Mouse (Mus musculus): ENCODE measurements around the gene Atp13a3. TPM values are rescaled to one million over a fixed set of nuclear protein-coding genes. Genes with fewer than 3 reads are reported as not detected.

The Atp13a3 gene
- polyA plus RNA-seq, 1 experiment: 8.9 TPM

DNA sequence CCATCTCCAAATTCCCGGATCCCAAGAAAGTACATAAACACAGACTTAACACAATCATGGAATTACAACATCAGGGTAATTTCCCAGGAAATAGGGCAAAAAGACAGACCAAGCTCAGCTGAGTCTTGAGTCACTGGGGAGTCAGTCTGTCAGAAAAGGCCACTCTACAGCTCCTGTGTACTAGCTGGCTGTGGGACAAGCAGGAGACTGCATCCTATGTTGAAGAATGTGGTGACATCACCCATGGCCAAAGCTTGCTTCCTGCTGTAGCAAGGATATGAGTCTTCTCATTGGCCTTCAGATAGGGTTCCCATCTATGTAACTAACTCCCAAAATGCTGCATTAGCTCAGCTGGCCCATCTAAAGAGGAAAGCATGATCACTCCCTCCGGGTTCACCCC, 36.7 kb upstream of the Atp13a3 start:
- Histone ChIP-seq H3K27me3 (ENCODE audit: control insufficient read depth, insufficient read depth, low read length) (no peaks in the 10 kb centered on the region), H3K27ac (ENCODE audit: control insufficient read depth, insufficient read depth, low read depth, low read length) (no peak overlapping the region), H3K4me3 (ENCODE audit: control insufficient read depth, low read depth, low read length) (no peak overlapping the region), H3K4me1 (ENCODE audit: control insufficient read depth, insufficient read depth, low read length) (peaks cover 6% of the 10 kb centered on the region), H3K36me3 (ENCODE audit: control insufficient read depth, insufficient read depth, low read length) (no peaks in the 10 kb centered on the region)
- no peak for TF ChIP-seq CTCF (IDR thresholded peaks at IDR 0.05; ENCODE audit: control insufficient read depth, insufficient read depth, insufficient replicate concordance, low read depth, low read length)
- no peak for TF ChIP-seq POLR2A (IDR thresholded peaks at IDR 0.05; ENCODE audit: control insufficient read depth, low read depth, low read length)

DNA sequence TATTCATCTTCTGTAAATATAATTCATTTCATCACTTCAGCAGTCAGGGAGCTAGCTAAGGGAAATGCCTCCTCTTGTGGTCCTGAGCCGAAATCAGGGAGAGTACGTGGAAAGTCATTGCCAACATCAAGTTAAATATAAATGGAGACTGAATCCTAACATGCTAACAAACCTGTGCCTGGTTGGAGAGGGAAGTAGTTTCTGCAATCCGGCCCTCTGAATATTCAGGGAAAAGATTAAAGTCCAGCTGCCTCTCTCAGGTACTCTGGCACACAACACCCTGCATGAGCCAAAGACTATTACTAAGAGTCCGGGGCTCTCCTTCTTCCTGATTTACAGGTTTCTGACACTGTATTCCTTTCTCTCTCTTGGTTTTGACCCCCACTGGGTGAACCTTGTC, 35.6 kb upstream of the Atp13a3 start:
- H3K4me1 ChIP-seq (ENCODE audit: control insufficient read depth, insufficient read depth, low read length): peaks cover 6% of the 10 kb centered on the region
- H3K4me3 ChIP-seq (ENCODE audit: control insufficient read depth, low read depth, low read length): no peak overlapping the region
- no peaks in the 10 kb centered on the region for H3K36me3 ChIP-seq (ENCODE audit: control insufficient read depth, insufficient read depth, low read length)
- no peak overlapping the region for H3K27ac ChIP-seq (ENCODE audit: control insufficient read depth, insufficient read depth, low read depth, low read length)
- TF ChIP-seq CTCF (IDR thresholded peaks at IDR 0.05; ENCODE audit: control insufficient read depth, insufficient read depth, insufficient replicate concordance, low read depth, low read length) (no peak), POLR2A (IDR thresholded peaks at IDR 0.05; ENCODE audit: control insufficient read depth, low read depth, low read length) (no peak)
- H3K27me3 ChIP-seq (ENCODE audit: control insufficient read depth, insufficient read depth, low read length): no peaks in the 10 kb centered on the region

DNA sequence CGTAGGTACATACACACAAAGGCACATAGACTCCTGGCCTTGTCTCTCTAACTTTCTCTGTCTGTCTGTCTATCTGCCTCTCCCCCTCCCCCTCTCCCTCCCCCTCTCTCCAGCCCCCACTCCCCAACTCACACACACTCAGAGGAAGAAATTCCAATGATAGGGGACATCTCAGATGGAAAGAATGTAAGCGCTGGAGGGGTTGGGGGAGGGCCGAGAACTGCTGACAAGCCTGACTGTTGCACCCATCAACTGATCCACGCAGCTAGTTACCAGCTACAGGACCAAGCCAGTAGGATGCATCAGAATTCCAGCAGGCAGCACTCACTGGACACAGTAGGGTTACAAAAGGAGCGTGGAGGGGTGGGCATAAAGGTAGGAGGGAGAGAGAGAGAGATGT, 34.1 kb upstream of the Atp13a3 start:
- H3K4me1 ChIP-seq (ENCODE audit: control insufficient read depth, insufficient read depth, low read length): peaks cover 2% of the 10 kb centered on the region
- no peaks in the 10 kb centered on the region for H3K27me3 ChIP-seq (ENCODE audit: control insufficient read depth, insufficient read depth, low read length)
- no peaks in the 10 kb centered on the region for H3K36me3 ChIP-seq (ENCODE audit: control insufficient read depth, insufficient read depth, low read length)
- no peak overlapping the region for H3K27ac ChIP-seq (ENCODE audit: control insufficient read depth, insufficient read depth, low read depth, low read length)
- H3K4me3 ChIP-seq (ENCODE audit: control insufficient read depth, low read depth, low read length): no peak overlapping the region
- TF ChIP-seq POLR2A (IDR thresholded peaks at IDR 0.05; ENCODE audit: control insufficient read depth, low read depth, low read length) (no peak), CTCF (IDR thresholded peaks at IDR 0.05; ENCODE audit: control insufficient read depth, insufficient read depth, insufficient replicate concordance, low read depth, low read length) (no peak)

DNA sequence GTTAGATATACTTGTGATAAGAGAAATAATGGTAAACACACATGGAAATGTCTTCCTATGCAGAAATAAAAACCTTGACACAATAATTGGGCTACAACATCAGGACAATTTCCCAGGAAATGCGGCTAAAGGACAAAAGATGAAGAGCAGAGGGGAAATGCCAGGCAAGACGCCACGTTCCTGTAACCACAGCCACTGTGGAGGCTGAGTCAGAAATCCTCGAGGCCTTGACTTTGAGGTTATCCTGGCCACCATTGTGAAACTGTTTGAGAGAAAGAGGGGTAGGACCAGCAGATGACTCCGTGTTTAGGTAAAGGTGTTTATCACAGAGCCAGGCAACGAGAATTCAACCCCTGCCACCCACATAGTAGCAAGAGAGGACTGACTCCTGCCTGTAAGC, 33.6 kb upstream of the Atp13a3 start:
- Histone ChIP-seq H3K27me3 (ENCODE audit: control insufficient read depth, insufficient read depth, low read length) (no peaks in the 10 kb centered on the region), H3K4me1 (ENCODE audit: control insufficient read depth, insufficient read depth, low read length) (peaks cover 2% of the 10 kb centered on the region), H3K36me3 (ENCODE audit: control insufficient read depth, insufficient read depth, low read length) (no peaks in the 10 kb centered on the region), H3K27ac (ENCODE audit: control insufficient read depth, insufficient read depth, low read depth, low read length) (no peak overlapping the region), H3K4me3 (ENCODE audit: control insufficient read depth, low read depth, low read length) (no peak overlapping the region)
- TF ChIP-seq POLR2A (IDR thresholded peaks at IDR 0.05; ENCODE audit: control insufficient read depth, low read depth, low read length) (no peak), CTCF (IDR thresholded peaks at IDR 0.05; ENCODE audit: control insufficient read depth, insufficient read depth, insufficient replicate concordance, low read depth, low read length) (no peak)

DNA sequence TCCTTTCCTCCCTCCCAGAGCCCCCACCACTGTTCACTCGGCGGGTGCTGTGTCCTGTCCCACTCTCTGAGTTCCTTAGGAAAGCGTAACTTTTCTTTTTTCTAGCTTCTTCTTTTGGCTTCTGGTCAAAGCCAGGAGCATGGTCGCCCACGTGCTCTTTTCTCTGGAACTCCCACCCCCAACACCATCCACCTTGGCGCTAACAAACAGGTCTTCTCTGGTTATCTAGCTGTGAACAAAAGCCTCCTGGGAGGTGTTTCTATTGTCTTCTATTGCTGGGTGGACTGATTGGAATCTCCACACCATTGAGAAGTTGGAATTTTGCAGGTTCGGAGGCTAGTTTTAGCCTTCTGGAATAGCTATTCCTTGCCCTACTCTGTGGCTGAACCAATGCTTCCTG, 30.5 kb upstream of the Atp13a3 start:
- Histone ChIP-seq H3K27me3 (ENCODE audit: control insufficient read depth, insufficient read depth, low read length) (no peaks in the 10 kb centered on the region), H3K36me3 (ENCODE audit: control insufficient read depth, insufficient read depth, low read length) (no peaks in the 10 kb centered on the region), H3K27ac (ENCODE audit: control insufficient read depth, insufficient read depth, low read depth, low read length) (no peak overlapping the region), H3K4me3 (ENCODE audit: control insufficient read depth, low read depth, low read length) (no peak overlapping the region), H3K4me1 (ENCODE audit: control insufficient read depth, insufficient read depth, low read length) (peaks cover 2% of the 10 kb centered on the region; the same call in 1 of the 2 replicates)
- TF ChIP-seq POLR2A (IDR thresholded peaks at IDR 0.05; ENCODE audit: control insufficient read depth, low read depth, low read length) (no peak), CTCF (IDR thresholded peaks at IDR 0.05; ENCODE audit: control insufficient read depth, insufficient read depth, insufficient replicate concordance, low read depth, low read length) (no peak)

DNA sequence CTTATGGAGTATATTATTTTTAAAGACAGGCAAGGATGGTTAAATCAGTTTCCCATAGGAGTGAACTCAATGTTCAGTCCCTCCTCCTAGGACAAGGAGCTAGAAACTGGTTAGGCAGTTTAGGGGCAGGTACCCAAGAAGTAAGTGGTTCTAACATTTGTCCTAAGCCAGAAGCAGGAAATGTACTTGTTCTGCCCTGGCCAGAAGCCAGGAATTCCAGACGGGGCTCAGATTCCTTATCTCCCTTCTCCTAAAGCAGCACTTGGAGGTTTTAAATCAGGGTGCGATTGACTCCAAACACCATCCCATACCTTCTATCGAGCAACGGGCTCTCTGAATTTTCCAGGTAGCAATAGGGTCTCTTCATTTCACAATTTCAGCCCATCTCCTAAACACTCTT, 29.6 kb upstream of the Atp13a3 start:
- no peak for TF ChIP-seq CTCF (IDR thresholded peaks at IDR 0.05; ENCODE audit: control insufficient read depth, insufficient read depth, insufficient replicate concordance, low read depth, low read length)
- Histone ChIP-seq H3K36me3 (ENCODE audit: control insufficient read depth, insufficient read depth, low read length) (no peaks in the 10 kb centered on the region), H3K27ac (ENCODE audit: control insufficient read depth, insufficient read depth, low read depth, low read length) (no peak overlapping the region), H3K27me3 (ENCODE audit: control insufficient read depth, insufficient read depth, low read length) (no peaks in the 10 kb centered on the region), H3K4me3 (ENCODE audit: control insufficient read depth, low read depth, low read length) (no peak overlapping the region), H3K4me1 (ENCODE audit: control insufficient read depth, insufficient read depth, low read length) (peaks cover 2% of the 10 kb centered on the region; the same call in 1 of the 2 replicates)

DNA sequence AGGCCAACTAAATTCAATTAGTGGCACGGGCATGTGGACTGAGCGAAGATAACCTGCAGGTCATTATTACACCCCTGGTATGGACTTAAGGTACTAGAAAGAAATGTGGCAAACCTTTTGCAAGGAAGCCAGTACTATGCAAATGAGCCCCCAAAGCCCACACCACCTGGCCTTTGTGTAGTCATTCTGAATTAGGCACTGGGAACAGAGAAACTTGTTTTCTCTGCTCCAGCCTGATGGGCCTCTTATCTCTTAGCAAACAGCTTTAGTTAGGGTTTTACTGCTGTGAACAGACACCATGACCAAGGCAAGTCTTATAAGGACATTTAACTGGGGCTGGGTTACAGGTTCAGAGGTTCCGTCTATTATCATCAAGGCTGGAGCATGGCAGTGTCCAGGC, 27.4 kb upstream of the Atp13a3 start:
- Histone ChIP-seq H3K4me1 (ENCODE audit: control insufficient read depth, insufficient read depth, low read length) (no peaks in the 10 kb centered on the region), H3K27me3 (ENCODE audit: control insufficient read depth, insufficient read depth, low read length) (no peaks in the 10 kb centered on the region)
- TF ChIP-seq CTCF (IDR thresholded peaks at IDR 0.05; ENCODE audit: control insufficient read depth, insufficient read depth, insufficient replicate concordance, low read depth, low read length): no peak
- no peak for TF ChIP-seq POLR2A (IDR thresholded peaks at IDR 0.05; ENCODE audit: control insufficient read depth, low read depth, low read length)

DNA sequence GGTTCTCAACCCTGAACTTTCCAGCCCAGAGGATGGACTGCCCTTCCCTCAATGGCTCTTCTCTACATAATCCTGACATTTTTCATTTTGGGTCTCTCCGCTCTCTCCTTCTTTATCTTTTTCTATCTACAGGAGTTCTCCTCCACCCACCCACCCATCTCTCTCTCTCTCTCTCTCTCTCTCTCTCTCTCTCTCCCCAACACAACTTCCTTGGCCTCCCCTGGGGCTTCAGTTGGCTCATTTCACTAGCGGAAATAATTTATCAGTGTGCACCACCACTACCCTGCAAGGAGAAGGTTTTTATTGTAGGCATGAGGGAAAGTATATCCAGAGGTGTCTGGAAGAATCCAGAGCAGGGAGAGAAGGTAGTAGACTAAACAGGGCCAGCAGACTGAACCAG, 26.3 kb upstream of the Atp13a3 start:
- no peak overlapping the region for H3K27ac ChIP-seq (ENCODE audit: control insufficient read depth, insufficient read depth, low read depth, low read length)
- no peak overlapping the region for H3K4me3 ChIP-seq (ENCODE audit: control insufficient read depth, low read depth, low read length)
- H3K27me3 ChIP-seq (ENCODE audit: control insufficient read depth, insufficient read depth, low read length): no peaks in the 10 kb centered on the region
- no peaks in the 10 kb centered on the region for H3K4me1 ChIP-seq (ENCODE audit: control insufficient read depth, insufficient read depth, low read length)
- TF ChIP-seq POLR2A (IDR thresholded peaks at IDR 0.05; ENCODE audit: control insufficient read depth, low read depth, low read length) (no peak), CTCF (IDR thresholded peaks at IDR 0.05; ENCODE audit: control insufficient read depth, insufficient read depth, insufficient replicate concordance, low read depth, low read length) (no peak)
- no peaks in the 10 kb centered on the region for H3K36me3 ChIP-seq (ENCODE audit: control insufficient read depth, insufficient read depth, low read length)

More for the DNA sequence above, 27.4 kb upstream of the Atp13a3 start:
- Histone ChIP-seq H3K36me3 (ENCODE audit: control insufficient read depth, insufficient read depth, low read length) (no peaks in the 10 kb centered on the region), H3K4me3 (ENCODE audit: control insufficient read depth, low read depth, low read length) (no peak overlapping the region), H3K27ac (ENCODE audit: control insufficient read depth, insufficient read depth, low read depth, low read length) (no peak overlapping the region)
